Mouse (Mus musculus): ENCODE measurements at regions not wholly inside any gene's neighbourhood (a gene's known extent, or its start where the extent isn't known, plus 50 kb on each side); places are given as distances from the start of the nearest gene placed in this dataset.

DNA sequence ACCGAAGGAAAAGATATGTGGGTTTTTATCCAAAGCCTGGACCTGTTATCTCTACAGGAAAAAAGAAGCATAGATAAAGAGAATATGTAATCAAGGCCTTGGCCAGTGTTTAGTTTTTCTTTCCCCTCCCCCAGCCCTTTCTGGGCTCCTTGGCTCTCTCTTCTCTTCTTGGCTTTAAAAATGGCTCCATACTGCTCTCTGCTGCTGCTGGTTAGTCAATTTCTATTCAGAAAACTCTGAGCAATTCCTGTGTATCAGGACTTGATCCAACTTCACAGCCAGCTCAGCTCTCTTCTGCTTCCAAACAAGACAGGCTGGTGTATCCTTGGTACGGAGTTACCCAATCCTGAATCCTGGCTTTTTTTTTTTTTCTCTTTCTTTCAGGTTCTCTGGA is 689.4 kb upstream of the Ptbp2 start:
- TF ChIP-seq SMC3 (IDR thresholded peaks at IDR 0.05; ENCODE audit: low read depth, low read length) (no peak), CTCF (IDR thresholded peaks at IDR 0.05 in 2 of 3, conservative IDR thresholded peaks at IDR 0.05 in 1 of 3; ENCODE audit: control insufficient read depth in 1 of 3, insufficient read depth in 1 of 3, low read depth in 2 of 3, low read length in 3 of 3, poor library complexity in 1 of 3, severe bottlenecking in 1 of 3) (no peak), ZNF384 (IDR thresholded peaks at IDR 0.05; ENCODE audit: low read depth, low read length) (no peak), POLR2AphosphoS5 (IDR thresholded peaks at IDR 0.05; ENCODE audit: borderline replicate concordance, low read depth, low read length) (no peak), GATA1 (IDR thresholded peaks at IDR 0.05; ENCODE audit: low read depth, low read length) (no peak), BHLHE40 (IDR thresholded peaks at IDR 0.05; ENCODE audit: borderline replicate concordance, low read depth, low read length) (no peak), TAL1 (IDR thresholded peaks at IDR 0.05; ENCODE audit: low read length) (no peak), EP300 (IDR thresholded peaks at IDR 0.05; ENCODE audit: low read depth in 1 of 2, low read length in 2 of 2) (no peak), USF1 (IDR thresholded peaks at IDR 0.05; ENCODE audit: low read depth, low read length) (no peak), POLR2A (IDR thresholded peaks at IDR 0.05; ENCODE audit: control insufficient read depth in 1 of 2, insufficient read depth in 1 of 2, low read depth in 1 of 2, low read length in 2 of 2, poor library complexity in 1 of 2) (no peak), ZKSCAN1 (IDR thresholded peaks at IDR 0.05; ENCODE audit: low read depth, low read length) (no peak)

All from MEL (cell line).